Mouse (Mus musculus): ENCODE measurements around the gene Entpd2. TPM values are rescaled to one million over a fixed set of nuclear protein-coding genes. Genes with fewer than 3 reads are reported as not detected.

Entpd2 gene
- polyA plus RNA-seq, 1 experiment from 2014 or later: 12.1 TPM

GRCm38 (mm10) chr2:25423626-25424025, 28.0 kb downstream of the Entpd2 start:
- H3K36me3 ChIP-seq: no peaks in the 10 kb centered on the region
- ATAC-seq: no peak
- H3K4me3 ChIP-seq (replicated peaks): no peak overlapping the region
- no peak overlapping the region for H3K4me2 ChIP-seq (replicated peaks)
- peaks cover 25% of the 10 kb centered on the region for H3K27me3 ChIP-seq (replicated peaks)
- H3K4me1 ChIP-seq (replicated peaks): 0 out of 2 replicates have a peak, but pooled peaks cover 2% of the 10 kb centered on the region
- 53% methylated on average over 1 of the region's 1 CpGs for whole genome bisulfite sequencing
- H3K9me3 ChIP-seq: no peaks in the 10 kb centered on the region
- no peak overlapping the region for H3K27ac ChIP-seq
- no peak overlapping the region for H3K9ac ChIP-seq

- H3K4me2 ChIP-seq (replicated peaks): no peak overlapping the region
- H3K36me3 ChIP-seq: no peaks in the 10 kb centered on the region
- H3K9ac ChIP-seq: no peak overlapping the region
- no peak for ATAC-seq
- peaks cover 30% of the 10 kb centered on the region for H3K27me3 ChIP-seq (replicated peaks)
- H3K4me3 ChIP-seq (replicated peaks): no peak overlapping the region
- H3K9me3 ChIP-seq: no peaks in the 10 kb centered on the region
- 0 out of 2 replicates have a peak, but pooled peaks cover 5% of the 10 kb centered on the region for H3K4me1 ChIP-seq (replicated peaks)
- H3K27ac ChIP-seq: no peak overlapping the region
- 59% methylated on average over 27 of the region's 27 CpGs for WGBS
These were observed 29.8 kb downstream of the Entpd2 start for GRCm38 (mm10) chr2:25425481-25425880.

GRCm38 (mm10) chr2:25426721-25427191, 31.1 kb downstream of the Entpd2 start:
- H3K27ac ChIP-seq: no peak overlapping the region
- H3K9ac ChIP-seq: no peak overlapping the region
- H3K36me3 ChIP-seq: no peaks in the 10 kb centered on the region
- 34% methylated on average over 5 of the region's 5 CpGs for WGBS
- no peak overlapping the region for H3K4me3 ChIP-seq (replicated peaks)
- H3K4me2 ChIP-seq (replicated peaks): no peak overlapping the region
- no peak for ATAC-seq
- H3K9me3 ChIP-seq: no peaks in the 10 kb centered on the region
- H3K27me3 ChIP-seq (replicated peaks): peaks cover 30% of the 10 kb centered on the region
- 0 out of 2 replicates have a peak, but pooled peaks cover 5% of the 10 kb centered on the region for H3K4me1 ChIP-seq (replicated peaks)

GRCm38 (mm10) chr2:25427256-25427655, 31.6 kb downstream of the Entpd2 start:
- Histone ChIP-seq H3K4me3 (replicated peaks) (no peak overlapping the region), H3K4me2 (replicated peaks) (no peak overlapping the region), H3K27me3 (replicated peaks) (peaks cover 30% of the 10 kb centered on the region), H3K36me3 (no peaks in the 10 kb centered on the region), H3K9ac (no peak overlapping the region), H3K9me3 (no peaks in the 10 kb centered on the region), H3K27ac (no peak overlapping the region), H3K4me1 (replicated peaks) (0 out of 2 replicates have a peak, but pooled peaks cover 5% of the 10 kb centered on the region)
- no peak for ATAC-seq
- 89% methylated on average over 5 of the region's 5 CpGs for WGBS

- 0 out of 2 replicates have a peak, but pooled peaks cover 5% of the 10 kb centered on the region for H3K4me1 ChIP-seq (replicated peaks)
- H3K9me3 ChIP-seq: no peaks in the 10 kb centered on the region
- peak within 1 kb of the TSS; percentile 71 for H3K4me3 ChIP-seq (replicated peaks)
- no peaks in the 10 kb centered on the region for H3K36me3 ChIP-seq
- peak within 1 kb of the TSS; percentile 69 for H3K9ac ChIP-seq
- H3K27ac ChIP-seq: no peak within 1 kb of the TSS
- ATAC-seq: peak; percentile 94
- under 1% methylated on average over 81 of the region's 89 CpGs for WGBS
- peak within 1 kb of the TSS; percentile 97 for H3K4me2 ChIP-seq (replicated peaks)
- H3K27me3 ChIP-seq (replicated peaks): peaks cover 28% of the 10 kb centered on the region
These were observed 33.0 kb downstream of the Entpd2 start, which contains the start of gene Abca2 for GRCm38 (mm10) chr2:25428442-25429236. TSS of gene Abca2 (plus strand) at chr2:25428703.

- Histone ChIP-seq H3K27me3 (replicated peaks) (peaks cover 24% of the 10 kb centered on the region), H3K4me3 (replicated peaks) (no peak overlapping the region), H3K9ac (no peak overlapping the region), H3K4me2 (replicated peaks) (peak overlapping the region; percentile 97), H3K9me3 (no peaks in the 10 kb centered on the region), H3K36me3 (no peaks in the 10 kb centered on the region), H3K4me1 (replicated peaks) (0 out of 2 replicates have a peak, but pooled peaks cover 5% of the 10 kb centered on the region), H3K27ac (no peak overlapping the region)
- ATAC-seq: no peak
- 67% methylated on average over 5 of the region's 5 CpGs for WGBS
These were observed 33.9 kb downstream of the Entpd2 start for GRCm38 (mm10) chr2:25429435-25430180.

- no peak overlapping the region for H3K4me3 ChIP-seq (replicated peaks)
- H3K36me3 ChIP-seq: no peaks in the 10 kb centered on the region
- no peaks in the 10 kb centered on the region for H3K9me3 ChIP-seq
- WGBS: 72% methylated on average over 17 of the region's 17 CpGs
- H3K9ac ChIP-seq: no peak overlapping the region
- H3K27me3 ChIP-seq (replicated peaks): peaks cover 14% of the 10 kb centered on the region
- H3K4me2 ChIP-seq (replicated peaks): no peak overlapping the region
- no peak for ATAC-seq
- 0 out of 2 replicates have a peak, but pooled peaks cover 5% of the 10 kb centered on the region for H3K4me1 ChIP-seq (replicated peaks)
- H3K27ac ChIP-seq: no peak overlapping the region
These were observed 34.9 kb downstream of the Entpd2 start for GRCm38 (mm10) chr2:25430395-25431233.

- no peak overlapping the region for H3K9ac ChIP-seq
These were observed 35.7 kb downstream of the Entpd2 start for GRCm38 (mm10) chr2:25431308-25431855.

GRCm38 (mm10) chr2:25432326-25433098, 36.8 kb downstream of the Entpd2 start:
- WGBS: 82% methylated on average over 11 of the region's 11 CpGs
- ATAC-seq: no peak

More at GRCm38 (mm10) chr2:25431308-25431855, 35.7 kb downstream of the Entpd2 start:
- peaks cover 8% of the 10 kb centered on the region for H3K27me3 ChIP-seq (replicated peaks)
- no peaks in the 10 kb centered on the region for H3K36me3 ChIP-seq
- H3K4me1 ChIP-seq (replicated peaks): 0 out of 2 replicates have a peak, but pooled peaks cover 5% of the 10 kb centered on the region
- H3K4me3 ChIP-seq (replicated peaks): no peak overlapping the region
- H3K4me2 ChIP-seq (replicated peaks): no peak overlapping the region
- H3K27ac ChIP-seq: no peak overlapping the region
- no peaks in the 10 kb centered on the region for H3K9me3 ChIP-seq
- no peak for ATAC-seq
- WGBS: 74% methylated on average over 6 of the region's 6 CpGs

GRCm38 (mm10) chr2:25433101-25433500, 37.4 kb downstream of the Entpd2 start:
- no peaks in the 10 kb centered on the region for H3K9me3 ChIP-seq
- no peak overlapping the region for H3K4me2 ChIP-seq (replicated peaks)
- H3K27ac ChIP-seq: no peak overlapping the region
- ATAC-seq: no peak
- H3K4me3 ChIP-seq (replicated peaks): no peak overlapping the region
- 0 out of 2 replicates have a peak, but pooled peaks cover 3% of the 10 kb centered on the region for H3K4me1 ChIP-seq (replicated peaks)
- 89% methylated on average over 17 of the region's 17 CpGs for WGBS
- peaks cover 5% of the 10 kb centered on the region; the same call in 1 of the 2 replicates for H3K27me3 ChIP-seq (replicated peaks)
- no peak overlapping the region for H3K9ac ChIP-seq
- H3K36me3 ChIP-seq: no peaks in the 10 kb centered on the region

More at GRCm38 (mm10) chr2:25432326-25433098, 36.8 kb downstream of the Entpd2 start:
- Histone ChIP-seq H3K4me1 (replicated peaks) (0 out of 2 replicates have a peak, but pooled peaks cover 5% of the 10 kb centered on the region), H3K4me2 (replicated peaks) (no peak overlapping the region), H3K36me3 (no peaks in the 10 kb centered on the region), H3K27ac (no peak overlapping the region), H3K9ac (no peak overlapping the region), H3K4me3 (replicated peaks) (no peak overlapping the region), H3K27me3 (replicated peaks) (peaks cover 5% of the 10 kb centered on the region; the same call in 1 of the 2 replicates), H3K9me3 (no peaks in the 10 kb centered on the region)

- no peak overlapping the region for H3K4me2 ChIP-seq (replicated peaks)
- no peaks in the 10 kb centered on the region for H3K36me3 ChIP-seq
- H3K27me3 ChIP-seq (replicated peaks): peaks cover 5% of the 10 kb centered on the region; the same call in 1 of the 2 replicates
- WGBS: 87% methylated on average over 8 of the region's 8 CpGs
- H3K4me3 ChIP-seq (replicated peaks): no peak overlapping the region
- H3K9me3 ChIP-seq: no peaks in the 10 kb centered on the region
- no peak for ATAC-seq
- no peak overlapping the region for H3K27ac ChIP-seq
- no peak overlapping the region for H3K9ac ChIP-seq
- 0 out of 2 replicates have a peak, but pooled peaks cover 2% of the 10 kb centered on the region for H3K4me1 ChIP-seq (replicated peaks)
These were observed 38.6 kb downstream of the Entpd2 start for GRCm38 (mm10) chr2:25434292-25434691.
